Mouse (Mus musculus): ENCODE measurements at regions not wholly inside any gene's neighbourhood (a gene's known extent, or its start where the extent isn't known, plus 50 kb on each side); places are given as distances from the start of the nearest gene placed in this dataset.

GRCm38 (mm10) chr13:97448123-97448522, 207.2 kb downstream of the Enc1 start:
- TF ChIP-seq CTCF (IDR thresholded peaks at IDR 0.05; ENCODE audit: low read depth, low read length) (no peak), POLR2A (IDR thresholded peaks at IDR 0.05; ENCODE audit: extremely low read depth, insufficient read depth, low read length) (no peak)

Data from liver, adult 2 months (tissue).